Mouse (Mus musculus): ENCODE results near the gene Rnf115.
"Not testable (repeated sequence)": the region's sequence is repeated elsewhere in the genome, so short reads cannot be mapped to it uniquely, and the experiment has no call there.

Rnf115 gene

GRCm38 (mm10) chr3:96707903-96708683 is 19.4 kb upstream of the Rnf115 start, which contains the start of gene Nudt17:
Nudt17 (minus strand) TSS chr3:96708562.
- DNase-seq (ENCODE audit: low read depth, low spot score) = peak; percentile 67

GRCm38 (mm10) chr3:96708684-96709064 is 18.8 kb upstream of the Rnf115 start:
- DNase-seq (ENCODE audit: low read depth, low spot score) = no peak

GRCm38 (mm10) chr3:96714286-96714685 is 13.2 kb upstream of the Rnf115 start:
- no peak for DNase-seq (ENCODE audit: low read depth, low spot score)

- no peak for DNase-seq (ENCODE audit: low read depth, low spot score)
Measured at GRCm38 (mm10) chr3:96715854-96716253, 11.6 kb upstream of the Rnf115 start.

- no peak for DNase-seq (ENCODE audit: low read depth, low spot score)
Measured at GRCm38 (mm10) chr3:96719173-96719572, 8.3 kb upstream of the Rnf115 start.

DNA sequence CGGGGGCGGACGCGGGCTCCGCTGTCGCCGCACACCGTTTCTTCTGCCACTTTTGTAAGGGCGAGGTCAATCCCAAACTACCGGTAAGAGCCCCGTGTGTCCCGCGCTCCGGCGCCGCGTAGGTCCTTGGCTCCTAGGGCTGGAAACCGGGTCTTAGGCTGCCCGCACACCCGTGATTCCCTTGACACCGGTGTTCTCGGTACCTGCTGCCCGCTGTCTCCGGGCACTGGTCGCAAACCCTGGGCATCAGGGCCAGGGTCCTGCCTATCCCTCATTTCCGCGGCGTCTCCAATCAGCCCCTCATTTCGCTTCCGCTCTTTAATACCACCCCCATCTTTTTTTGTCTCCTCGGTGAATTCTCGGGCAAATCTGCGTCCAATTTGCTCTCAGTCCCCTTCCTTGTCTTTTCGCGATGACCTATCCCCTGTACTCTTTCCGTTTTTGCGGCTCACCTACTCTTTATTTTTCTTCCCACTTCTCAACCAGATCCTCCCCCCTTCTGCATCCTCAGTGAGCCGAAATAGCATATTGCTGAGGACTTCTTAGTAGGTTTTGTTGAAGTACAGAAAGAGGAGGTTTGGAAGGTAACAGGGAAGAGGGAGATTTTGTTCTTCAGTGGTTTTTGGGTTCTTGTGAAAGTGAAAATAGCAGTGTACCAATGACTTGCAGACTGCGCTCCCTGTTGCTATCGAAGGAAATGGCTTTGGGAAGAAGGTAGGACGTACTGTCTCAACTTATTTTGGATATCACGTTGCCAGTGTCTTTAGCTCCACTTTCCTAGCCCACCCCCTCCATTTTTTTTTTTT is 567 bp downstream of the Rnf115 start:
- DNase-seq (ENCODE audit: low read depth, low spot score) = no peak

- no peak for DNase-seq (ENCODE audit: low read depth, low spot score)
Measured at GRCm38 (mm10) chr3:96728634-96729402, 1.4 kb downstream of the Rnf115 start.

- DNase-seq (ENCODE audit: low read depth, low spot score) = no peak
Measured at GRCm38 (mm10) chr3:96729403-96729784, 1.9 kb downstream of the Rnf115 start.

GRCm38 (mm10) chr3:96730785-96731184 is 3.3 kb downstream of the Rnf115 start:
- no peak for DNase-seq (ENCODE audit: low read depth, low spot score)

GRCm38 (mm10) chr3:96733984-96734383 is 6.5 kb downstream of the Rnf115 start:
- no peak for DNase-seq (ENCODE audit: low read depth, low spot score)

DNA sequence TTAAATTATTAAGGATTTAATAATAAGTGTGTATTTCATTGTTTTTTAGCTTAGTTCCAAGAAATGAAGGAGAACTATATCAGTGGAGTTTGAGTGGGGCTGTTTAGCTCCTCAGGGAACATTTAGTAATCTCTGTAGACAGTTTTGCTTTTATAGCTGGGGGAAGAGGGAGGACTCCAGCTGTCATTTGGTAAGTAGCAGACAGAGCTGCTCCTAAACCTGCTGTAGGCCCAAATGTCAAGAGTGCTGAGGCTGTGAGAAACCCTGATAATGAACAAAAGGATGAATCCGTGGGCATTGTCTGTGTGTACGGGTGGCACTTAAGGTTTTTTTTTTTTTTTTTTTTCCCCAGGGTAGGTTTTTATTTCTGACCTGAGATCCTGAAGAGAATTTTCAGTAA is 7.7 kb downstream of the Rnf115 start:
- no peak for DNase-seq (ENCODE audit: low read depth, low spot score)

- no peak for DNase-seq (ENCODE audit: low read depth, low spot score)
Measured at GRCm38 (mm10) chr3:96737013-96737740, 9.7 kb downstream of the Rnf115 start.

- no peak for DNase-seq (ENCODE audit: low read depth, low spot score)
Measured at GRCm38 (mm10) chr3:96737995-96738394, 10.5 kb downstream of the Rnf115 start.

DNA sequence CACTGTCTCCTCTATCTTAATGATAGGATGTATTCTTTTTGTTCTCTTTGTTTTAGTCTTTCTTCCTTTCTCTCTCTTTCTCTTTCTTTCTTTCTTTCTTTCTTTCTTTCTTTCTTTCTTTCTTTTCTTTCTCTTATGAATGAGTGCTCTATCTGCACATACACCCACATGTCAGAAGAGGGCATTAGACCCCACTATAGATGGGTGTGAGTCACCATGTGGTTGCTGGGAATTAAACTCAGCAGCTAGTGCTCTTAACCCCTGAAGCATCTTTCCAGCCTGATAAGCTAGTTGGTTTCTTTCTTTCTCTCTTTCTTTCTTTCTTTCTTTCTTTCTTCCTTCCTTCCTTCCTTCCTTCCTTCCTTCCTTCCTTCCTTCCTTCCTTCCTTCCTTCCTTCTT is 12.8 kb downstream of the Rnf115 start:
- not testable (repeated sequence) for DNase-seq (ENCODE audit: low read depth, low spot score)

DNA sequence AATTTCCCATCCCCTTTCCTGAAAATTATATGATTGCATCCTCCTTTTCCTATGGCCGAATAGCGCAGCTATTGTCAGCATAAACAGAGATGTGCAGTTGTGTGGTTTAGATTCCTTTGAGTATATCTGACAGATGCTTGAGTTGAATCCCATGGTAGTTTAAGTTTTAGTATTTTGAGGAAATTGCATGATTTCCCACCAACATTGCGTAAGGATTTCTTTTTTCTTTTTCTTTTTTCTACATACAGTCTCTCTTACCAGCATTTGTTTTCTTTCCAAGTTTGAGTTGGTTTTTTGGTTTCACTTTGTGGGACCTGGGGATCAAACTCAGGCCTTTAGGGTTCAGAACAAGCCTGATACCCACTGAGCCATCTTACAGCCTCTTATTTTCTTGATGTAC is 16.9 kb downstream of the Rnf115 start:
- DNase-seq (ENCODE audit: low read depth, low spot score) = no peak

GRCm38 (mm10) chr3:96746829-96747228 is 19.4 kb downstream of the Rnf115 start:
- DNase-seq (ENCODE audit: low read depth, low spot score) = no peak

DNA sequence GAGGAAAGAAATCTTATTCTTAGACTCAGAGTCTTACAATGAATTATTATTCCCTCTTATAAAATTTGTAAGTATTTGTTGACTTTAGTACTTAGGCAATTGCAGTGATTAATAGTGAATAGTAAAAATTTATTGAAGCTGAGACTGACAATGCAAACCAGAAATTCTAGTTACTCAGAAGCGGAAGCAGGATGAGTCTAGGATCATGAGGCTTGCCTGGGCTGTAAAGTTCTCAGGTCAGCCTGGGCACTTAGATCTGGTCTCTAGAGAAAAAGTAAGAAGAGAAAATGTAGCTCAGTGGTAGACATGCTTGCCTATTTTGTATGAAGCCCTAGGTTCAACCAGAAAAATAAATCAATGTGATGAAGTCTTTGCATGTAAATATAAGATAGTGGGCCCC is 28.5 kb downstream of the Rnf115 start:
- no peak for DNase-seq (ENCODE audit: low read depth, low spot score)

GRCm38 (mm10) chr3:96757691-96758090 is 30.2 kb downstream of the Rnf115 start:
- DNase-seq (ENCODE audit: low read depth, low spot score) = no peak

GRCm38 (mm10) chr3:96759695-96760094 is 32.2 kb downstream of the Rnf115 start:
- DNase-seq (ENCODE audit: low read depth, low spot score) = no peak

DNA sequence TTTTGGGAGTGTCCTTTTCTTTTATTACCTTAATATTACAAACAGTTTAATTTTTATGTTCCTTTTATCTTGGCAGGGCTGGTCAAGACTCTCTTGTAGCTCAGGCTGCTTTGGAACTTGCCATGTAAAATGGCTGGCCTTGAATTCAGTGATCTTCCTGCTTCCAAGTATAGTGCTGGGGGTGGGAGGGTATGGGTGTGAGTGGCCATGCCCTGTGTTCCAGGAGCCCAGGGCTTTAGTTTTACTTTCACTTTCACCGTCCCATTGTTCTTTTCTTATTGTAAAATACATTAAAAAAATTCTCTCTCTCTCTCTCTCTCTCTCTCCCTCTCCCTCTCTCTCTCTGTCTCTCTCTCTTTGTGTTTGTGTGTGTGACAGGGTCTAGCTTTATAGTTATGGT is 37.1 kb downstream of the Rnf115 start:
- DNase-seq (ENCODE audit: low read depth, low spot score) = no peak

- DNase-seq (ENCODE audit: low read depth, low spot score) = no peak
Measured at GRCm38 (mm10) chr3:96769971-96770370, 42.5 kb downstream of the Rnf115 start.
